Mouse (Mus musculus): Measurements from ENCODE around the gene Arntl. TPM values are rescaled to one million over a fixed set of nuclear protein-coding genes. Genes with fewer than 3 reads are reported as not detected.
"Not testable (repeated sequence)": the region's sequence is repeated elsewhere in the genome, so short reads cannot be mapped to it uniquely, and the experiment has no call there.

Gene Arntl
- polyA plus RNA-seq, 1 experiment: 9.5 TPM

DNA sequence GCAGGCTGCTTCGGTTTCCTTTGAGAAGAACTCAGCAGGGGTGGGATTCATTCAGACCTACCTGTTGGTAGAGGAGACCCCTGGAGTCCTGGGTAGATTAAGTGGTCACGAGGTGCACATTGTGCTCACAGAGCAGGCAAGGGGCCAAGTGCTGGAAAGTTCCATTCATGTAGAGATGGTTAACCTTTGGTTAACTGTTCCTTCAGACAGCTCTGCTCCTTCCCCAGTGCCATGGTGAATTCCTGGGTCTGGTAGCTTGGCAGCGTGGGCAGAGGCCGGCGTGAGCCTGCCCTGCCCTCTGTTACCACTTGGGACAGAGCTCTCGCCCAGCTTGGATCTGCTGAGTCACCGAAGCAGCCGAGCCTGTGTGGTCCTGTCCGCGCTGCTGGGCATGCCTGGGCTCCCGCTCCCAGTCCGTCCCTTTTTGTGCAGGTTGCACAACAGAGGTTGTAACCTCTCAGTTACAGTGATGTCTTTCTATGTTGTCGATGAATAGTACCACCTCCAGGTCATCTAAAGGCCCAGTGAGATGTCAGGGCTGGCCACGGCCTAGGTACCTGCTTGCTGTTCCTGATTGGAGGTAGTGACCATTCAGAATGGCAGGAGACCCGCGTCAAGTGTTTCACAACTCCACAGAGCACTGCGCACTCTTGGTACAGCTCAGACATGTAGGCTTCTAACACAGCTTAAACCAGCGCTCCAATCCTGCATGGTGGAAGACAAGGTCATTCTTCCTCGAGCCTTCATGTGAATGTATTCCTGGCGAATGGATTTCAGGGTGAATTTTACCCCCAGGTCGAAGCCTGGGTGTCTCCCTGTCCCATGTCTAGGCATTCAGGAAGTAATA, 53.3 kb downstream of the Arntl start:
- 38% methylated on average over 21 of the region's 21 CpGs for WGBS
- no peaks in the 10 kb centered on the region for H3K4me1 ChIP-seq (ENCODE audit: control insufficient read depth, insufficient read depth, low read length)
- no peak overlapping the region for H3K4me3 ChIP-seq (replicated peaks; ENCODE audit: control insufficient read depth, low read depth, low read length)
- no peak for TF ChIP-seq POLR2A (IDR thresholded peaks at IDR 0.05; ENCODE audit: borderline replicate concordance, control insufficient read depth, low read depth, low read length)
- 0 out of 2 replicates have a peak, but pooled peaks have one; percentile 11 for TF ChIP-seq CTCF (IDR thresholded peaks at IDR 0.05; ENCODE audit: control insufficient read depth, insufficient read depth, low read length)
- H3K27ac ChIP-seq (ENCODE audit: control insufficient read depth, insufficient read depth, low read depth, low read length, poor library complexity): no peak overlapping the region

DNA sequence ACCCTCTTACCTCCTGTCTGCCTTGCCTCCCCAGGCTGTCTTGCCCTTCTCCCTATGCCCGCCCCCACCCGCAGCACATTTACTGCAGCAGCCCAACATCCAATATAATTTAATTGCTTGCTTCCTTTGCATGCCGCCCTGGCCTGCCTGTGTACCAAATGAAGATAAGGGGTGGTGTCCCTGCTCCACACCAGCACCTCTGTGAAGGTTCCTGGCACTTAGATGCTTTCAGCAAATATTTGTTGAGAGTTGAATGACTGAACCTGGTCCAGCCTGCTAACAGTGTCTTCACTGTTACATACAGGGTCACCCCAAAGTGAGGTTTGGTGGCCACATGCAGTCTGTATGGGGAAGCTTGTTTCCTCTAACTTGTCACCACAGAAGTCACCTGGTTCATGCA, 54.4 kb downstream of the Arntl start:
- Histone ChIP-seq H3K27ac (ENCODE audit: control insufficient read depth, insufficient read depth, low read depth, low read length, poor library complexity) (no peak overlapping the region), H3K4me3 (replicated peaks; ENCODE audit: control insufficient read depth, low read depth, low read length) (no peak overlapping the region), H3K4me1 (ENCODE audit: control insufficient read depth, insufficient read depth, low read length) (no peaks in the 10 kb centered on the region)
- TF ChIP-seq CTCF (IDR thresholded peaks at IDR 0.05; ENCODE audit: control insufficient read depth, insufficient read depth, low read length) (no peak), POLR2A (IDR thresholded peaks at IDR 0.05; ENCODE audit: borderline replicate concordance, control insufficient read depth, low read depth, low read length) (no peak)
- 84% methylated on average over 3 of the region's 3 CpGs for WGBS

DNA sequence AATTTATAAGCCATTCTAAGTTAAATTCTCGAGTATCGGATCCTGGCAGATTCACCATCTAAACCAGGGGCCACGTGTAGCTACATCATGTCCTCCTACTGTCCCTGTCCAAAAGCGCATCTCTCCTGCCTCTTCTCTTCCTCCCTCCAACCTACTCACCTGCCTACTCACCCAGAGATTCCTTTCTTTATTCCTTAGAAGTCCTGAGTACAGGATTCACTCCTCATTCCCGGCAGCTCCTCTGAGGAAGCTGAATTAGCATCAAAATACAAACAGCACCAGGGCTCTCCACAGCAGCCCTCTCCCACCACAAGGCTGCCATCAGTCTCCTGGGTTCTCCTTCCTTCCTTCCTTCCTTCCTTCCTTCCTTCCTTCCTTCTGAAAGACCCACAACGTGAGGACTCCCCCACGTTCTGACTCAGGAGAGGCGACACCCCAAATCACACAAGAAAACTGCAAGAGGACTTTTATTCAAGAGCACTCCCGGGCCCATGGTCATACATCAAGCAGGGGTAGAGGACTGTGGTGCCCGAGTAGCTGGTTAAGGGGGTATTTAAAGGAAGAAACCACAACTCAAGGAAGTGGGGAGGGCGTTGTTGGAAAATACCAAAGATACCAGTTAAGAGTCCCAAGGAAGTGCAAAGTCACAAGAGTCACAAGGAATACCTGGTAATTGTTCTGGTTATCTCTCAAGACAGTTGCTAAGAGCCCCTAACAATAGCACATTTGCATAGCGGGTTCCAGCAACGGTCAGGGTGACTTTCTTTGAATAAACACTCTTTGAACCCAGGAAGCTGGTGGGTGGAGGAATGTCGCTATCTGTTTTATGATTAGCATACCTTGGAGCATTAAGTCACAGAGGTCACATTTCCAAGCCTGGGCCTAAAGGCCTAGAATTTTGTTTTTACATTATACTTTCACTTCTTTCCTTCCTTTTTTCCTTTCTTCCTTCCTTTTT, 55.5 kb downstream of the Arntl start:
- H3K4me1 ChIP-seq (ENCODE audit: control insufficient read depth, insufficient read depth, low read length); H3K4me3 ChIP-seq (replicated peaks; ENCODE audit: control insufficient read depth, low read depth, low read length); H3K27ac ChIP-seq (ENCODE audit: control insufficient read depth, insufficient read depth, low read depth, low read length, poor library complexity): not testable (repeated sequence)
- WGBS: 74% methylated on average over 14 of the region's 14 CpGs

DNA sequence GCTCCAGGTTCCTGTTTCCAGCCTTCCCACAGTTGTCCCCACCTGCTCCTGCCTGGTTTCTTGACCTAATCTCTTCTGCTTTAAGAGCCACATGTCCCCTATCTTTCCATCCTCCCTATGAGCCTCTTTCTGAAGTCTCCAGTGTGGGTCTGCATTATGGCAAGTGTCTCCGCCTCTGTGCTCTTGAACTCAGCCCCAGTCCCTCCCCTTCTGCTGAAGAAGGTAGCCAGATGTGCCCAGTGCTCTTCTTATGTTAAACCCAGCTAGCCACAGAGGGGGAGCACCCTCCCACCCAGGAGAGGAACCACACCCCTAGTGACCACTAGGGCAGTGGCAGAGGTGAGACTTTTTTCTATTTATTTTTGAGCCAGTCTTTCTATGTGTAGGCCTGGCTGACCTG, 56.7 kb downstream of the Arntl start:
- Histone ChIP-seq H3K4me3 (replicated peaks; ENCODE audit: control insufficient read depth, low read depth, low read length) (no peak overlapping the region), H3K27ac (ENCODE audit: control insufficient read depth, insufficient read depth, low read depth, low read length, poor library complexity) (no peak overlapping the region), H3K4me1 (ENCODE audit: control insufficient read depth, insufficient read depth, low read length) (no peaks in the 10 kb centered on the region)
- TF ChIP-seq POLR2A (IDR thresholded peaks at IDR 0.05; ENCODE audit: borderline replicate concordance, control insufficient read depth, low read depth, low read length) (no peak), CTCF (IDR thresholded peaks at IDR 0.05; ENCODE audit: control insufficient read depth, insufficient read depth, low read length) (no peak)
- 77% methylated on average over 1 of the region's 1 CpGs for WGBS

DNA sequence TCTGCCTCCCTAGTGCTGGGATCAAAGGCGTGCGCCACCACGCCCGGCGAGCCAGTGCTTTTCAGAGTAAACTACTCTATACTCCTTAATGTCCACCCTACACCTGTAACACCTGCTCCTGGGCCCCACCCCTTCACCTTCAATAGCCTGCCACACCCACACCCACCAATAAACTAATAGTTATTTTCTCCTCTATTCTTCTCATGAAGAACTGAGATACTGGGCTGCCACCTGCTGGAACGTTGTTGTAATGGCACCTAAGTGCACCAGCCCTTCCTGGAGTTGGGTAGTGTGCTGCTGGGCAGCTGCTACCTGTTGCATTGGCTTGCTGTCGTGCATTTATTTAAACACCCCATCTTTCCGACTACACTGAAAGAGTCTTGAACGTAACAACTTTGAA, 61.0 kb downstream of the Arntl start:
- 70% methylated on average over 9 of the region's 9 CpGs for WGBS
- H3K4me1 ChIP-seq (ENCODE audit: control insufficient read depth, insufficient read depth, low read length): no peaks in the 10 kb centered on the region
- TF ChIP-seq POLR2A (IDR thresholded peaks at IDR 0.05; ENCODE audit: borderline replicate concordance, control insufficient read depth, low read depth, low read length) (no peak), CTCF (IDR thresholded peaks at IDR 0.05; ENCODE audit: control insufficient read depth, insufficient read depth, low read length) (peak; percentile 66)
- no peak overlapping the region for H3K4me3 ChIP-seq (replicated peaks; ENCODE audit: control insufficient read depth, low read depth, low read length)
- H3K27ac ChIP-seq (ENCODE audit: control insufficient read depth, insufficient read depth, low read depth, low read length, poor library complexity): no peak overlapping the region

DNA sequence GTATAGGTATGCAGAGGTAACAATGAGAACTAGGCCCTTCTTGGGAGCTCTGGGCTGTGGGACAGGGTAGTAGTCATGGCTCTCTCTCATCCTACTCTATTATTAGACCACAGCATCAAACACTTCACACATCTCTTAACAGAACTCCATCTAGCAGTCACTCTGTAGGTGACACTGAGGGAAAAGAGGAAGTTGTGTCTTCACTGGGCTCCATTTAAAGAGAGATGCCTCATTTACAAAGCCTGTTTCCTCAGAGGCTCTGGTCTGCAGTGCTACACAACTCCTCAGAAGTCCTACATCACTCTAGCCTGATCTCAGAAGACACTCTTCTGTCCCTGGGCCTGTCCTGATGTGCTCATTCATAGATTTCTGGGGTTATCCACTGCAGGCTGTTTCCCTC, 61.8 kb downstream of the Arntl start:
- Histone ChIP-seq H3K27ac (ENCODE audit: control insufficient read depth, insufficient read depth, low read depth, low read length, poor library complexity) (no peak overlapping the region), H3K4me3 (replicated peaks; ENCODE audit: control insufficient read depth, low read depth, low read length) (no peak overlapping the region), H3K4me1 (ENCODE audit: control insufficient read depth, insufficient read depth, low read length) (no peaks in the 10 kb centered on the region)
- TF ChIP-seq CTCF (IDR thresholded peaks at IDR 0.05; ENCODE audit: control insufficient read depth, insufficient read depth, low read length): no peak
- TF ChIP-seq POLR2A (IDR thresholded peaks at IDR 0.05; ENCODE audit: borderline replicate concordance, control insufficient read depth, low read depth, low read length): no peak

DNA sequence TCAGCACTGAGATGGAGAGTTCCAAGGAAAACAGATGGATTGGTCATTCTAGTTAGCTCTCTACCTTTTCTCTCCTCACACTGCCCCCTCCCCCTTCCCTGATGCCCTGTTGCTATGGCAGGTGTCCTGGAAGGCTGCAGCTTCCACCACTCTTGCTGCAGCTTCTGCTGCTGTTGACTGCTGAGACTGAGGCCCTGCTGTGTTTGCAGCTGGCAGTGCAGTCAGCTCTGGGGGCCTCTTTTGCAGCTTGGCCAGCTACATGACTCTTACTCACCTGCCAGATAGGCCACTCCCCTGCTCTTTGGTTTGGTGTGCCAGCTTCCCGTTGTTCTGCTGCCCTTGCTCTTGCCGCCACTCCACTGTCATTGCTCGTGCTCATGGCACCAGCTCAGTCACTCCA, 62.7 kb downstream of the Arntl start:
- WGBS: 53% methylated on average over 3 of the region's 3 CpGs
- H3K4me1 ChIP-seq (ENCODE audit: control insufficient read depth, insufficient read depth, low read length): no peaks in the 10 kb centered on the region
- TF ChIP-seq POLR2A (IDR thresholded peaks at IDR 0.05; ENCODE audit: borderline replicate concordance, control insufficient read depth, low read depth, low read length) (no peak), CTCF (IDR thresholded peaks at IDR 0.05; ENCODE audit: control insufficient read depth, insufficient read depth, low read length) (no peak)

DNA sequence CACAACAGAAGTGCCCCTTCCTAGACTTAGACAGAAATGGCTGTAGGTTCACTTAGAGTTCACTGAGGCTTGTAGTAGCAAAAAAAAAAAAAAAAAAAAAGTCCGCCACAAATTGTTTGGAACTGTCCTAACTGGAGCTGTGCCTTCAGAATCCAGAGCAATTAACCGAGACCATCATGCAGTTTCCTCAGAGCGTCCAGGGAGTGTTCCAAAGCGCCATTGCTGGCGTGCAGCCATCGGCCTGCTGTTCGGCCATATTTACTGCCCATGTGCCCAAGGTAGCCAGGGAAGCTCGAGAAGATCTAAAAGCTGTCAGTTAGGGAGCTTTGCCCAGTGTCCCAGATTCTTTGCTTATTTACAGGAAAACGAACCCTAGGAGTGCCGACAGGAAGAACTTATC, 63.3 kb downstream of the Arntl start:
- no peak overlapping the region for H3K27ac ChIP-seq (ENCODE audit: control insufficient read depth, insufficient read depth, low read depth, low read length, poor library complexity)
- TF ChIP-seq CTCF (IDR thresholded peaks at IDR 0.05; ENCODE audit: control insufficient read depth, insufficient read depth, low read length) (no peak), POLR2A (IDR thresholded peaks at IDR 0.05; ENCODE audit: borderline replicate concordance, control insufficient read depth, low read depth, low read length) (no peak)
- H3K4me3 ChIP-seq (replicated peaks; ENCODE audit: control insufficient read depth, low read depth, low read length): no peak overlapping the region
- no peaks in the 10 kb centered on the region for H3K4me1 ChIP-seq (ENCODE audit: control insufficient read depth, insufficient read depth, low read length)
- 86% methylated on average over 10 of the region's 10 CpGs for WGBS

More for the DNA sequence above, 62.7 kb downstream of the Arntl start:
- no peak overlapping the region for H3K27ac ChIP-seq (ENCODE audit: control insufficient read depth, insufficient read depth, low read depth, low read length, poor library complexity)
- H3K4me3 ChIP-seq (replicated peaks; ENCODE audit: control insufficient read depth, low read depth, low read length): no peak overlapping the region

Measured in bone marrow, adult 2 months (tissue).